Mouse (Mus musculus) mammary gland, adult 2 months (tissue): ENCODE measurements around the gene Gm42906. TPM values are rescaled to one million over a fixed set of nuclear protein-coding genes. Genes with fewer than 3 reads are reported as not detected.

Experiments used
- polyA plus RNA-seq: library from polyadenylated mRNA; depleted of rRNA; stranded (reverse); fragments of >200 nt; gene quantifications from 2 replicates; pipeline ENCODE4 v1.2.3, GENCODE M21; 2012; ENCODE audit warnings: low replicate concordance; rRNA removed

The Gm42906 gene
- polyA plus RNA-seq: not detected in 2 replicates

GRCm38 (mm10) chr5:151428113-151428756, at the start of gene Gm42906:
TSS of gene Gm42906 (minus strand) at chr5:151428163.

GRCm38 (mm10) chr5:151233400-151234031, 194.4 kb downstream of the Gm42906 start, which contains the start of gene Stard13:
TSS of gene Stard13 (minus strand) at chr5:151233836.

Other genes with a start within 250 kb of the Gm42906 start
- gene Stard13, start 194.3 kb downstream of the Gm42906 start, polyA plus RNA-seq: 7.7 and 8.4 TPM in 2 replicates
- not detected in 2 replicates for gene Vmn2r18, start 177.9 kb upstream of the Gm42906 start, polyA plus RNA-seq
- gene Rfc3, start 223.1 kb upstream of the Gm42906 start, polyA plus RNA-seq: 5.8 and 7.9 TPM in 2 replicates